Mouse (Mus musculus): ENCODE results near the gene Tfpt.

The Tfpt gene

DNA sequence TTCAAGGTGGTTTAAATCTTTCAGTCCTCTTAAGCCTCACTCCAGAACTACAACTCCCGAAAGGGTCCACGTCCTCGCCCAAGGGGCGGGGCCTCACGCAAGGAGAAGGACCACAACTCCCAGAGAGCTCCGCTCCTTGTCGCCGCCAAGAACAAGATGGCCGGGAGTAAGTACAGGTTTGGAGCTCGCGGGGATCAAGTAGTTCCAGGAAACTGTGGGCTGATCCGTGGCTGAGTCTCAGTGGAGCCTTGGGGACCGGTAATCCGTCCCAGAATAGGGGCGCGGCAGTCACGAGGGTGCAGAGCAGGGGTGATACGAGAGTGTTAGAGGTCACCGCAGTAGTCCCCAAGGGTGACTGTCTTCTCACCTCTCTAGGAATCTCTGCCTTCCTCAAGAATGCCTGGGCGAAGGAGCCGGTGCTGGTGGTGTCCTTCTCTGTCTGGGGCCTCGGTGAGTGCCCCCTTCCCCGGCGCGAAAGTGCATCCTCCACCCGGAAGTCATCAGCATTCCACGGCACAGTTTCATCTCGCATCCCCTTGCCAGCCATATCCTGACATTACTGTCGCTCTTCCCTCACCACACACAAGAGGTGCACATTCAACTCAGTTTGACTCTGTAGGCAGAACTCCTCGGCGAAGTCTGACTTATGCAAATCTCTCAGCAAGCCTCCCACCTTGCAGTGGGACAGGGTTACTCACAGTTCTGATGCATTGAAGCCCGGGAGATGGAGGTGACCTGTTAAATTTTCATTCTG, 12.3 kb downstream of the Tfpt start, which contains the start of gene Ndufa3:
Gene Ndufa3, plus strand, starts transcription at position 132 of the 754 bp plus-strand sequence.
- in situ Hi-C loops (cut with MboI, MseI) = loop anchor here in 1 of 2 experiments (25.0 kb wide), 1 partner anchor 220 kb away; the partner anchor contains the start of genes Gm15448 and Pira2

DNA sequence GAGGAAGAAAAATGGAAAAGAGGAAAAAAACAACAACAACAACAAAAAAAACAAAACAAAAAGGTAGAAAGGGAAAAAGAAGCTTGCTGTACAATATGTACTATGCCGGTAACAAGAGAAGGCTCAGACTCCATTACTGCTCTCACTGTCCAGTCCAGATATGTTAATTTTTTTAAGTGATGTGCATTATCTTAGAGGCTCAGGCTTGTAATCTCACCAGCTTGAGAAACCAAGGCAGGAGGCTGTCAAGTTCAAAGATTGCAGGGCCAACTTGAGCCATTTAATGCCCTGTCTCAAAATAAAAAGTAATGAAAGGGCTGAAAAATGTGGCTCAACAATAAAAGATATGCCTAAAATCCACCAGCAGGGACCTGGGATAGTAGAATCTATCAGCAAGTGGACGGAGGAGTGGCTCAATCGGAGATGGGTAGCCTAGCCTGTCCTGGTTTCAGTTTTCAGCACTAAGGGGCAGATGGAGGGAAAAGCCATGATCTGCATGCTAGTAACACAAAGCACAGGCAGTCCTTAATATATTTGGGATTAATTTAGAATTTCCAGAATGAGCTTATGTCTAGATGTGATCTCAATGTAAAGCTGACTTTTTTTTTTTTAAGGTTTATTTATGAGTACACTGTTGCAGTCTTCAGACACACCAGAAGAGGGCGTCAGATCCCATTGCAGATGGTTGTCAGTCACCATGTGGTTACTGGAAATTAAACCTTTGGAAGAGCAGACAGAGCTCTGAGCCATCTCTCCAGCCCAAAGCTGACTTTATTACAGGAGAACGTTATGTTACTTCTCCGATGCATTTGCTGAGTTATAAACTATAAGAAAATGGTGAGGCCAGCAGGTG, 13.1 kb downstream of the Tfpt start:
- in situ Hi-C loops (cut with MboI, MseI) = loop anchor here in 1 of 2 experiments (25.0 kb wide), 1 partner anchor 221 kb away; the partner anchor contains the start of genes Gm15448 and Pira2

DNA sequence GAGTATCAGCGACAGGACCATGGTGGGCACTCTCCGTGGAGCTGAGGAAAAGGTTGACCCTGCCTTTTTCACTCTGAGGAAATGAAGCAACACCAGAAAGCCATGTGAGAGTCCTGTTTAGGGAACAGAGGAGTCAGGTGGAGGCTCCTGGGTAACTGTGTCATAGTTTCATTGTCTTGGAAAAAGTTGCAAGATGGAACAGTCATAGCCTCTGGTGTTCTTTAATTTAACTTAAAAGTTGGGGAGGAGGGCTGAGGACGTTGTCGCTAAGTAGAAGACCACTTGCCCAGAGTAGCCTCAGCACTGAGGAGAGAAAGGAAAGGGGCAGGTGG, 13.7 kb downstream of the Tfpt start, which contains the start of gene Oscar:
Gene Oscar, minus strand, starts transcription at position 101 of the 332 bp plus-strand sequence.
- in situ Hi-C loops (cut with MboI, MseI) = loop anchor here in 1 of 2 experiments (25.0 kb wide), 1 partner anchor 221 kb away; the partner anchor contains the start of genes Gm15448 and Pira2

DNA sequence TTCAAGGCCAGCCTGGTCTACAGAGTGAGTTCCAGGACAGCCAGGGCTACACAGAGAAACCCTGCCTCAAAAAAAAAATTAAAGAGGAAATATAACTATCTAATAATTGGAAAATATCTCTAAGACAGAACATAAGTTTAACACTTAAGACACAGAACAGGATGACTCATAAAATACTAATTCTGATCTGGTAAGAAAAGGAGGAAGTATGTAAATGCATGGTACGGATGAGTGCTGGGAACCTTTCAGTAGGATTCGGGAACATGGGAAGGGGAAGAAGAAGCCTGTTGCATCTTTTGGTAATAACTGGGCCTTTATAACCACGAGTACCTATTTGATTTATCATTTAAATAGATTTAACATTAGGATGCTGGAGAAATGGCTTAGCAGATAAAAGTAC, 15.7 kb downstream of the Tfpt start:
- in situ Hi-C loops (cut with MboI, MseI) = loop anchor here in 1 of 2 experiments (25.0 kb wide), 1 partner anchor 223 kb away; the partner anchor contains the start of genes Gm15448 and Pira2

DNA sequence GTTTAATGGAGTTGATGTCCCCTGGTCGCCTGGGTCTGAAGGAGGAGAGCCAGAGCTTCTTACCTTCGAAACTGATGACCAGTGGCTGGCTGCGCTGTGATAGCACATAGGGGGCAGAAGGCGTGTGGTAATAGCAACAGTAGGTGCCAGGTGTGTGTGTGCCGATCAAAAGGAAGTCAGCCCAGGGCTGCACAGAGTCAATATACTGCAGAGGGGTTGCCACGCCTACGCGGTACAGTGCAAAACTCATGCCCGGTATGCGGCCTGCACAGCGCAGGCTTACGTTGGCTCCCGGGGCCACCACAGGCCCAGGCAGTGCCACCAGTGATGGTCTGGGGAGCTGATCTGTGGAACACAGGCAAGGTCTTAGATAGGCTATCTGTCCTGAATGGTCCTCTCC, 18.7 kb downstream of the Tfpt start:
- in situ Hi-C loops (cut with MboI, MseI) = loop anchor here in 1 of 2 experiments (25.0 kb wide), 1 partner anchor 226 kb away; the partner anchor contains the start of genes Gm15448 and Pira2

DNA sequence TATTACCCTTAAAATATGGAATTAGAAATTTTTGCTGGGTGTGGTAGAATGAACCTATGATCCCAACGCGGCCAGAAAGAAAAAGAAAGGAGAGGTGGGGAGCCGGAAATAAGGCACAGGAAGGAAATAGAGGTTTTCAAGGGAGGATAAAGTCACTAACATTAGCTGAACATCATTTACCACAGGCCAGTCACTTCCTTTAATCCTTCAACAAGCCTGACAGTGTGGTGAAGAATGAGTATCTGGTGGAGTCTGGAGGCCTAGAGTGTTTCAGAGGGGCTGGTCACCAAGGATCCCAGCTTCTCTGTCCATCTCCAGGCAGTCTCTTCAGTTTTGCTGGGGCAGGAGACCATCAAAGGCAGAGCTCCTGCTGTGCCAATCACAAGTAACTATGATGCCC, 19.3 kb downstream of the Tfpt start:
- in situ Hi-C loops (cut with MboI, MseI) = loop anchor here in 1 of 2 experiments (25.0 kb wide), 1 partner anchor 227 kb away; the partner anchor contains the start of genes Gm15448 and Pira2

DNA sequence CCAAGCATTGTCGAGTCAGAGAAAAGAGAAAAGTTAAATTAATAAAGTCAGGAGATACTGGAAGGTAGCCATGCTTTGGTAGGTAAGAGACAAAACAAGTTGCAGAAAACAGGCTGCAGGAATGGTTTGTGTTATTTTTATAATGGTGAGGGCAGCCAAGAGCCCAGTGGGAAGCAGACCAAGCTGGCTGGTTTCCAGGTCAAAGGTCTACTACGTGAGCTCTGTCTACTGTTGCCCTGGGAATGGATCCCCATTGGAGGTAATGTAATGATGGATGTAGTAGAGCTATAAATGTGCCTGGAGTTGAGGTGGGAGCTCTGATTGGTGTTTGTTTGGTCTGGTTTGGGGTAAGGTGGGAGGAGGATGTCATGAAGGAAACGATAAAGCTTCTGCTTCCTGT, 20.6 kb downstream of the Tfpt start:
- in situ Hi-C loops (cut with MboI, MseI) = loop anchor here (10.0 to 25.0 kb wide), 2 partner anchors 228 to 246 kb away; partner anchors contain the start of genes Gm15448 (in 1 of the 2) and Pira2 (in 1 of the 2)

DNA sequence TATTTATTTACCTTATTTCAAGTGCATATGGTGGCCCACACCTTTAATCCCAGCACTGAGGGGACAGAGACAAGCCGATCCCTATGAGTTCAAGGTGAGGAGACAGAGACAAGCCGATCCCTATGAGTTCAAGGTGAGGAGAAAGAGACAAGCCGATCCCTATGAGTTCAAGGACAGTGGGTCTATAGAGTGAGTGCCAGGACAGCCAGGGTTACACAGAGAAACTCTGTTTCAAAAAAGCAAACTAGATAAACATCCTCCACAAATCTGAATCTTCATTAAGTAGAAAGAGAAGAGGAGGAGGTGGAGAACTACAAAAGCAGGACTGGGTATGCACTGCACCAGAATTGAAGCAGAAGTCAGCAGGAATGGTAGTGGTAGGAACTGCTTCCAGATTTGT, 21.1 kb downstream of the Tfpt start:
- in situ Hi-C loops (cut with MboI, MseI) = loop anchor here (10.0 to 25.0 kb wide), 2 partner anchors 229 to 246 kb away; partner anchors contain the start of genes Gm15448 (in 1 of the 2) and Pira2 (in 1 of the 2)

DNA sequence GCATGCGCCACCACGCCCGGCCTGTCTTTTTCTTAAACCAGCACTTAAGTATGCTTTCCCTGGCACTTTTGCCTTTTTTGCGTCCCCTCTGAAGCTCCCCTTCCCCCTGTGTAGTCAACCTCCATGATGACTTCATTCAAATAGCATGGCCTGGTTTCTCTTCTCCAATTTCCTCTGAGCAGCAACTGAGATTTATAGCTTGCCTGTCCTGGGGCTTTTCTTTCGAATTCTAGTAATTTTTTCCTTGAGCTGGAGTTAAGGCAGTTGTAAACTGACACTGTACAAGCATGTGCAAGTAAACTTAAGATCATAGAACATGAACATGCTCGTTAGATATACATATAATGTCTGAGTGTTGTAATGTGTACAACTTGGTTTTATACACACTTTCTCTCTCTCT, 22.3 kb downstream of the Tfpt start:
- in situ Hi-C loops (cut with MboI, MseI) = loop anchor here (10.0 to 25.0 kb wide), 2 partner anchors 230 to 247 kb away; partner anchors contain the start of genes Gm15448 (in 1 of the 2) and Pira2 (in 1 of the 2)

DNA sequence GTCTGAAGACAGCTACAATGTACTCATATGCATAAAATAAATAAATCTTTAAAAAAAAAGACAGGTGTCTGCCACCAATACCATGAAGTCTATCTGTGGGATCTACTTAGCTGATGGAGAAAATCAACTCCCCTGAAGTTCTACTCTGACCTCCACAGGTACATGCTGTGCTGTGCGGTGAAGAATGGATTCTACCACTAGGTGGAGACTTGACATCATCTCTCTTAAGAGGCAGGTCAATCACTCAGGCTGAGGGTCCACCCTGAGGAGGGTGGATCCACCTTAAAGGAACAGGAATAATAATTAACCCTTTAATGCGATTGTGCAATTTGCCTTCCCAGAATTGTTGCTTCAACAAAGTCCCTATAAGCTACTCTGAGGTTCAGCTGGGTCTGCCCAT, 22.9 kb downstream of the Tfpt start:
- in situ Hi-C loops (cut with MboI, MseI) = loop anchor here (10.0 to 25.0 kb wide), 2 partner anchors 231 to 248 kb away; partner anchors contain the start of genes Gm15448 (in 1 of the 2) and Pira2 (in 1 of the 2)

DNA sequence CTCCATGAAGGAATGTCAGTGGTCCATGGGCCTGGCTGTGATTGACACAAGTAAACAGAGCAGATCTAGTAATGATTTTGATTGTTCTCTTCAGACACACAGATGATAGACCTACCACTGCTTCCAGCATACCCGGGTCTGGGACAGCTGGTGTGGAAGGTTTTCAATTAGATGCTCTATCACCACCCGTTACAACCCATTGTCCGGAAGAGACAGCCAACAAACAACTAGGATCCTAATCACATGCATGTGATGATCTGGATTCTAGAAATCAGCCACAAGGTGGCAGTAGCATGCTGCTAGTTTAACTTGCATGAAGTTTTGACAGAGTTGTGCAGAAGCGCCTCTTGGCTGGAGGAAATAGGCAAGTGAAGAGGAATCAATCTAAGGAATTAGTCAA, 28.6 kb downstream of the Tfpt start:
- in situ Hi-C loops (cut with MboI, MseI) = loop anchor here (10.0 to 25.0 kb wide), 2 partner anchors 236 to 254 kb away; partner anchors contain the start of genes Gm15448 (in 1 of the 2) and Pira2 (in 1 of the 2)

DNA sequence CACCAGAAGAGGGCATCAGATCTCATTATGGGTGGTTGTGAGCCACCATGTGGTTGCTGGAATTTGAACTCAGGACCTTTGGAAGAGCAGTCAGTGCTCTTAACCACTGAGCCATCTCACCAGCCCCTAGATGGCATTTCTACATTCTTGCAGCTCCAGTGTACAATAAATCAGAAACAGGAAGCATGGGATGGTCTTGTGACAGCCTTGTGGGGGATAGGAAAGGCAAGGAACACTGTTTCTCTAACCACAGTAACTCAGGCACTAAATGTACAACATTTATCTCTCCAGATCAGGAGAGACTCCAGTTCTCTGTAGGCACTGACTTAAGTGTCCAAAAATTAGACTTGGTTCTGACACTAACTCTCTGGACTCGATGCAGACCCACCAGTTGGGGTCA, 32.0 kb downstream of the Tfpt start:
- in situ Hi-C loops (cut with MboI, MseI) = loop anchor here in 1 of 2 experiments (10.0 kb wide), 1 partner anchor 827 kb away; no protein-coding TSS in a partner anchor

DNA sequence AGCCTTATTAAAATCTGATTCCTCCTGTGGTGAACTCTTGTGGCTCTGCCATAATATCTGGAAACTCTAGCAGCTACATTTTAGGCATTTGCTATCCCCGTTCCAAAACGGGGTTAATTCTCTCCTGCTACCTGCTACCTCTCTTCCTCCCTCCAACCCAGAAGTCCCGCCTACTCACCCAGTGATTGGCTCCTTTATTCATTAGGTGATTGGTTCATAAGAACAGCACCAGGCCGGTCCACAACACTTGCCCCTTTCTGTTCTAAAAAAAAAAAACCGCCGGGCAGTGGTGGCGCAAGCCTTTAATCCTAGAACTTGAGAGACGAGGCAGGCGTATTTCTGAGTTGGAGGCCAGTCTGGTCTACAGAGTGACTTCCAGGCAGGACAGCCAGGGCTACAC, 34.6 kb downstream of the Tfpt start:
- in situ Hi-C loops (cut with MboI, MseI) = loop anchor here in 1 of 2 experiments (10.0 kb wide), 1 partner anchor 830 kb away; no protein-coding TSS in a partner anchor

DNA sequence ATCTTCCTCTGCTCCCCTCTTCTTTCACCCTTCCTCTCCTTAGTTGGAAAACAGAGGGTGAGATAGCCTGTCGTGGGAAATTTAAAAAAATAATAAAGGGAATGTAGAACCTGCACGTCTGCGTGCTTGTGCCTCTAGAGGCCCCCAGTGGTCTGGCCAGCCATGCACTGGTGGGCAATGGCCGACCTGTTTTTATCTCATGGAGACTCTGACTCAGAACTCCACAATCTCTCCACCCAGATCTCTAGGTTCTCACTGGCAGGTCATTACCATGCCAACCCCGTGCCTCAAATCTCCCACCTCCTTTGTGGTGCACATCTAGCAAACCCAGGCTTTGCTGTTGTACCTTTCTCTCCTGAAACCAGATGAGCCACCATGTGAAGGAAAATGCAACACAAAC, 35.0 kb downstream of the Tfpt start:
- in situ Hi-C loops (cut with MboI, MseI) = loop anchor here (5.0 to 10.0 kb wide), 2 partner anchors 372 to 830 kb away; no protein-coding TSS in a partner anchor

DNA sequence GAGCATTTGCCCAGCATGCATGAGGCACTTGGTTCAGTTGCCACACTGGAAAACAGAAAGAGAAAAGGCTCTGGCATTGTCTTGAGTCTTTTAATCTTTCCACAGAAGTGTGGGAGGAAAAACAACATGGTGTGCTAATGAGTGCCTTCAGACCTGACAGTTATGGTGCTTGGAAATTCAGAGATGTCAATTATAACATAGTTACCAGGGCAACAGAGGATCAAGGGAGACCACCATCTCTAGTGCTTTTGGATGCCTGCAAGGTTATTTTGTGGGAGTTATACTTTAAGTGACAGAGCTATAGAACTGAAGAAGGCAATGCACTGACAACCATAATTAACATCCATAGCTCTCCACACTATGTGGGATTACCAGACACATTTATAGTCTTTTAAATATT, 35.9 kb downstream of the Tfpt start:
- in situ Hi-C loops (cut with MboI, MseI) = loop anchor here (5.0 to 10.0 kb wide), 2 partner anchors 372 to 831 kb away; no protein-coding TSS in a partner anchor

DNA sequence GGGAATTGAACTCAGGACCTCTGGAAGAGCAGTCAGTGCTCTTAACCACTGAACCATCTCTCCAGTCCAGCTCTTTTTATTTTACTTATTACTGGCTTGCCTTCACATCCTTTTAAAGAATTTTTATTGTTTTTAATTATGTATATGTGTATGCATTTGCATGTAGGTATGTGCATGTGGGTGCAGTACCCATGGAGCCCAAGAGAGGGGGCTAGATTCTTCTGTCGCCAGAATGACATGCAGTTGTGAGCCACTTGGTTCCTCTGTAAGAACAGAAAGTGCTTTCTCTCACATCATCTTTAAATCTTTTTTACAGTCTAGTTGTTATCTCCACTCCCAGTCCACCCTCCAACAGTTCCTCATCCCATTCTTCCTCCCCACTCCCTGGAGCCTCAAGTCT, 38.2 kb downstream of the Tfpt start:
- in situ Hi-C loops (cut with MboI, MseI) = loop anchor here (5.0 to 10.0 kb wide), 2 partner anchors 369 to 833 kb away; no protein-coding TSS in a partner anchor

DNA sequence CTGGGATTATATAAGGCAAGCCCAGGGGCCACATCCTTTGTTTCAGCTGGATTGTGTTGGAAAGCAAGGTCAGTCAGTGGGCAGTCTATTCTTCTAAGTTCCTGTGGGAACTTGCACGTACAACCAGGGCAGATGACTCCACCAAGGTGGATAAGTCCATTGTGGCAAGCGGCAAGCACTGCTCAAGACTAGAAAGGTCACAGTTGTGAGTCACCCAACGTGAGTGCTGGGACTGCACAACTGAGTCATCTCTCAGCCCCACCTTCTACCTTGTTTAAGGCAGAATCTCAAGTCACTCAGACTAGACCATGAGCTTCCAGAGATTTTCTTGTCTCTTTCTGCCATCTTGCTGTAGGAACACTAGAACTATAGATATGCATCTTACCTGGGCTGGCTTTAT, 39.2 kb downstream of the Tfpt start:
- in situ Hi-C loops (cut with MboI, MseI) = loop anchor here (5.0 to 10.0 kb wide), 2 partner anchors 368 to 834 kb away; no protein-coding TSS in a partner anchor

DNA sequence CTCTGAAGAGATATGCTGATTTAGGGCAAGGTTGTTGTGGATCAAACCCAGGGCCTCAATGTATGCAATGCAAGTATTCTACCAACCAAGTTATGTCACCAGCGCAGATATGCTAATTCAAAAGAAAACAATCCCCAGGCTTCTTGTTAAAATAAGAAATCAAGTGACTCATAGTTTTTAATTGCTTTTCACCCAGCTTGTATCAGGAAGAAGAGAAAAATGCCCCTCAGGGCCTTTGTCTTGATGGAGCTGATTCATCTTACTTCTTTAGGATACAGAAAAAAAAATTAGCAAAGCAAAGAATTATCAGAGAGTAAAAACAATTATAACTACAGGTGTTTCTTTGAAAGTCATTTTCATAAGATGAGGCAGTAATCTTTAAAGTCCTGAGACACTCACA, 42.4 kb downstream of the Tfpt start:
- in situ Hi-C loops (cut with MboI, MseI) = no loop called here

DNA sequence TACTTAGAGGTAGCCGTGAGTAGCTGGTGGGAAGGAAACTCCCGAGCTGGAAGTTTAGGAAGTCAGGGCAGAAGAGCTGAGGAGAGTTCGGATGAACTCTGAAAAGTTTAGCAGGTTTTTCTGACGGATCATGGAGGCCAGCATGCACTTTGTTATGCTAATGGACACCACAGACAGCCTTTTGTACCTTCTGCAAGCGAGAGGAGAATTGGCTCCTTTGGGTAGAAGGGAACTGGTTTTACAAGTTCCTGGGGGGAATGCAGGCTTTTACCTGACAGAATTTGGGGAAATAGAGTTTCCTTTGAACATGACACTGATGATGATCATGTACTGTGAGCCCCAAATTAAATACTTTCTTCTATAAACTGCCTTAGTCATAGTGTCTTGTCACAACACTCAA, 43.5 kb downstream of the Tfpt start:
- in situ Hi-C loops (cut with MboI, MseI) = no loop called here

DNA sequence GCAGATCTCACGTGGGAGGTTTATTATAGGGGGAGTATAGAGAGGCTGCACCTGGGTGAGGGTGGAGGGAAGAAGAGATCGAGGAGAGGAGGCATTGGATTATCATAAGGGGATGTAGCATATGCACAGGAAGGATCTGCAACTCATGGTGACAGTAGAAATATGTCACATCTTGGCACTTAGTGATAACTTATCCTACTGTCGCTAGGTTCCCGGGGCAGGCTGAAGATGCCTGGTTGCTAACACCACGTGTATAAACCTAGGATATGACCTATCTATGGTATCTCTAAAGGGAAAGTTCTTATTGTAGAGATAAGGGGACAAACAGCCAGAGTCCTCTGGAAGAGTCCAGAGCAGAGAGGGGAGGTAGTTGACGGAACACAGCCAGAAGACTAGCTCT, 44.0 kb downstream of the Tfpt start:
- in situ Hi-C loops (cut with MboI, MseI) = no loop called here

DNA sequence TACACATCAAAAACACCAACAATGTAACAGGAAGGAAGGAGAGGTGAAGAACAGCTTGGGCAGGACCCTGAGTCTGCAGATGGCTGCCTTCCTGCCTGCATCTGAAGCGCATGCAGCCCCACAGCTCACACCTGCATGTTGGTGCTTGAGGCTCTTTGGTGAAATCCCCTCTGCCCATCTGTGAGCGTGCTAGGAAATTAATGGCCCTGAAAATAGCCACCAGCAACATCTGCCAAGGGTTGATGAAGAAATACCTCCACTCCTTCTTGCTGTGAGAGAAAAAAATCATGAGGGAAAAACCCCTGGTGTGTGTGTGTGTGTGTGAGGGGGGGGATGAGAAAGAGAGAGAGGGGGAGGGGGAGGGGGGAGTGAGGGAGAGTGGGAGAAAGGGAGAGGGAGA, 49.7 kb downstream of the Tfpt start:
- in situ Hi-C loops (cut with MboI, MseI) = no loop called here
